Mouse (Mus musculus) forebrain, embryonic 14.5 days (tissue): ENCODE results near the gene Cyct. TPM values are rescaled to one million over a fixed set of nuclear protein-coding genes. Genes with fewer than 3 reads are reported as not detected.

Source experiments
- ATAC-seq: fragments of 200-750 bp; cut with Nextera tagmentation; 2 replicates; pipeline ENCODE4 v1.8.0; 2017; ENCODE audit warnings: mild to moderate bottlenecking, moderate library complexity
- DNase-seq: peaks from one replicate; pipeline ENCODE4 v3.0.0-alpha.2; 2015; ENCODE audit warnings: low spot score
- H3K27ac ChIP-seq: fragments of 300-500 bp; sonication (generic); 2 replicates; pipeline ENCODE4 v1.5.1; 2014; ENCODE audit warnings: low read depth, mild to moderate bottlenecking, control low read depth, low read length, moderate library complexity
- H3K27me3 ChIP-seq: fragments of 300-500 bp; sonication (generic); replicated peaks from 2 replicates; pipeline ENCODE4 v1.6.1; 2014; ENCODE audit warnings: low read length, control low read depth, mixed read lengths; ENCODE audit not compliant: control insufficient read depth, insufficient read depth
- H3K36me3 ChIP-seq: fragments of 300-500 bp; sonication (generic); 2 replicates; pipeline ENCODE4 v1.6.1; 2014; ENCODE audit warnings: low read length, control low read depth; ENCODE audit not compliant: control insufficient read depth, insufficient read depth
- H3K4me1 ChIP-seq: fragments of 300-500 bp; sonication (generic); 2 replicates; pipeline ENCODE4 v1.6.1; 2014; ENCODE audit warnings: antibody characterized with exemption, low read length, control low read depth; ENCODE audit not compliant: control insufficient read depth, insufficient read depth
- H3K4me2 ChIP-seq: fragments of 300-500 bp; sonication (generic); 2 replicates; pipeline ENCODE4 v1.6.1; 2014; ENCODE audit warnings: mild to moderate bottlenecking, control low read depth, low read length
- H3K4me3 ChIP-seq: fragments of 300-500 bp; sonication (generic); 2 replicates; pipeline ENCODE4 v1.5.1; 2014; ENCODE audit warnings: low read depth, low read length, control low read depth
- H3K9ac ChIP-seq: fragments of 300-500 bp; sonication (generic); 2 replicates; pipeline ENCODE4 v1.6.1; 2014; ENCODE audit warnings: mild to moderate bottlenecking, low read length, control low read depth, moderate library complexity
- H3K9me3 ChIP-seq: fragments of 300-500 bp; sonication (generic); replicated peaks from 2 replicates; pipeline ENCODE4 v1.6.1; 2016; ENCODE audit warnings: low read length, control low read depth, mixed read lengths; ENCODE audit not compliant: control insufficient read depth
- WGBS: fragments of 180-500 bp; shearing (Covaris S2); extraction: QIAGEN DNeasy Blood & Tissue Kit; methylation state at CpG from one replicate; pipeline ENCODE4 v1.1.7; 2014; 5-methylcytosine and 5-hydroxymethylcytosine counted together
- polyA plus RNA-seq: library from polyadenylated mRNA; unstranded; fragments of >200 nt; fragmentation: Nextera tagmentation; extraction: Ambion mirVana; gene quantifications from 2 replicates; pipeline ENCODE4 v1.2.1, GENCODE M21; 2014

The Cyct gene
- polyA plus RNA-seq, 1 experiment from 2014 or later: not detected

DNA sequence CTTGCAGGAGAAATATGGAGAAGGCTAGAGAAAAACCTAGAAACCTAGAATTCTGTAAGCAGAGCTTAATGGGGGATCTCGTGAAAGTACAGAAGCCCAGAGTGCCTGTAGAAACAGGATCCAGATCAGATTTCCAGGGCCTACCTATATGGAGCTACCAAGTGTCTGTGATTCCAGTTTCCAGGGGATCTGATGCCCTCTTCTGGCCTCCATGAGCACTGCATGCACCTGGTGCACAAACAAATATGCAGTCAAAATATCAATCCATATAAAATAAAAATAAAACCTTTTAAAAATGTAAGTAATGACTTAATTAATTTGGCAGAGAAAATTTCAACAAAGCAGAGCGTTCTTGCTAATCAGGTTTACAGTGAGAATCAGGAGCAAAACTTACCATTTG lies 1.9 kb upstream of the Cyct start:
- H3K4me3 ChIP-seq: no peak overlapping the region
- no peaks in the 10 kb centered on the region for H3K9me3 ChIP-seq
- no peaks in the 10 kb centered on the region for H3K36me3 ChIP-seq
- DNase-seq (peak; percentile 31), ATAC-seq (no peak)
- no peaks in the 10 kb centered on the region for H3K4me1 ChIP-seq
- H3K4me2 ChIP-seq: no peak overlapping the region
- no peaks in the 10 kb centered on the region for H3K27me3 ChIP-seq
- WGBS: 57% methylated on average over 2 of the region's 2 CpGs
- H3K27ac ChIP-seq: no peak overlapping the region
- H3K9ac ChIP-seq: no peak overlapping the region

- 45% methylated on average over 6 of the region's 6 CpGs for WGBS
- Histone ChIP-seq H3K4me3 (no peak overlapping the region), H3K4me1 (no peaks in the 10 kb centered on the region), H3K27me3 (no peaks in the 10 kb centered on the region), H3K4me2 (no peak overlapping the region), H3K9me3 (no peaks in the 10 kb centered on the region), H3K9ac (no peak overlapping the region), H3K36me3 (no peaks in the 10 kb centered on the region), H3K27ac (no peak overlapping the region)
- ATAC-seq (no peak), DNase-seq (peak; percentile 46)
Measured at GRCm38 (mm10) chr2:76347839-76348238, 12.4 kb downstream of the Cyct start.

- DNase-seq (no peak), ATAC-seq (no peak)
- Histone ChIP-seq H3K27ac (no peak overlapping the region), H3K4me3 (no peak overlapping the region), H3K9me3 (no peaks in the 10 kb centered on the region), H3K4me1 (no peaks in the 10 kb centered on the region), H3K36me3 (no peaks in the 10 kb centered on the region), H3K9ac (no peak overlapping the region), H3K4me2 (no peak overlapping the region), H3K27me3 (no peaks in the 10 kb centered on the region)
- WGBS: 85% methylated on average over 9 of the region's 9 CpGs
Measured at GRCm38 (mm10) chr2:76342146-76342545, 18.1 kb downstream of the Cyct start.

GRCm38 (mm10) chr2:76338215-76339156 lies 21.8 kb downstream of the Cyct start, which contains the start of gene Pde11a:
Pde11a (minus strand) TSS chr2:76338774.
- Histone ChIP-seq H3K27ac (no peak within 1 kb of the TSS), H3K4me1 (no peaks in the 10 kb centered on the region), H3K9me3 (no peaks in the 10 kb centered on the region), H3K4me3 (peak within 1 kb of the TSS; percentile 38), H3K27me3 (no peaks in the 10 kb centered on the region), H3K4me2 (peak within 1 kb of the TSS; percentile 91), H3K36me3 (no peaks in the 10 kb centered on the region), H3K9ac (peak within 1 kb of the TSS; percentile 64)
- DNase-seq: peak; percentile 34
- WGBS: 17% methylated on average over 41 of the region's 41 CpGs
- ATAC-seq: peak; percentile 71

GRCm38 (mm10) chr2:76334596-76334995 lies 25.7 kb downstream of the Cyct start:
- Histone ChIP-seq H3K36me3 (no peaks in the 10 kb centered on the region), H3K4me2 (no peak overlapping the region), H3K9me3 (no peaks in the 10 kb centered on the region), H3K4me3 (no peak overlapping the region), H3K9ac (no peak overlapping the region), H3K27me3 (no peaks in the 10 kb centered on the region), H3K27ac (no peak overlapping the region), H3K4me1 (no peaks in the 10 kb centered on the region)
- peak; percentile 30 for DNase-seq
- WGBS: 81% methylated on average over 5 of the region's 5 CpGs
- ATAC-seq: no peak

GRCm38 (mm10) chr2:76332161-76332805 lies 28.0 kb downstream of the Cyct start:
- 79% methylated on average over 11 of the region's 11 CpGs for WGBS
- no peak overlapping the region for H3K4me3 ChIP-seq

DNA sequence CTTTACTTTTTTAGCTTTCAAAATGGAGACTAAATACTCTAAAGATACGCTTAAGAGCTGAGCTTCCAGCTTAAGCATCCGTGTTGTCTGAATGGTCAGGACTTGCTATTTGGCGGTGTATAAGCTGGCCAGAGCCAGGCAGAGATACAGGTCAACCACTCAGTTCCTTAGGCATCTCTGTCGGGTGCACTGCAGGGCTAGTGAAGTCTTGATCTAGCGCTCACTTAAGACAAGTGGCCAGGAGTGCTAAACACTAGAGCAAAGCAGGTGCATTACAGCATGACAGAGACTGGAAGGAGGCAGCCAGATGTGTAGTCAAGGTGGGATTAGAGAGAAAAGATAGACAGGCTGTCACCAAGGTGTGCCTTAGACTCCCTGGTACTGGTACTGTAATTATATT lies 30.2 kb downstream of the Cyct start:
- no peak overlapping the region for H3K4me2 ChIP-seq
- no peak overlapping the region for H3K9ac ChIP-seq
- no peaks in the 10 kb centered on the region for H3K27me3 ChIP-seq
- no peak overlapping the region for H3K27ac ChIP-seq
- no peaks in the 10 kb centered on the region for H3K9me3 ChIP-seq
- no peaks in the 10 kb centered on the region for H3K4me1 ChIP-seq
- DNase-seq (no peak), ATAC-seq (no peak)
- no peaks in the 10 kb centered on the region for H3K36me3 ChIP-seq
- 91% methylated on average over 5 of the region's 5 CpGs for WGBS
- H3K4me3 ChIP-seq: no peak overlapping the region

More at GRCm38 (mm10) chr2:76332161-76332805, 28.0 kb downstream of the Cyct start:
- Histone ChIP-seq H3K27me3 (no peaks in the 10 kb centered on the region), H3K4me1 (no peaks in the 10 kb centered on the region), H3K9me3 (no peaks in the 10 kb centered on the region), H3K27ac (no peak overlapping the region), H3K9ac (no peak overlapping the region), H3K4me2 (no peak overlapping the region), H3K36me3 (no peaks in the 10 kb centered on the region)
- DNase-seq (no peak), ATAC-seq (no peak)

DNA sequence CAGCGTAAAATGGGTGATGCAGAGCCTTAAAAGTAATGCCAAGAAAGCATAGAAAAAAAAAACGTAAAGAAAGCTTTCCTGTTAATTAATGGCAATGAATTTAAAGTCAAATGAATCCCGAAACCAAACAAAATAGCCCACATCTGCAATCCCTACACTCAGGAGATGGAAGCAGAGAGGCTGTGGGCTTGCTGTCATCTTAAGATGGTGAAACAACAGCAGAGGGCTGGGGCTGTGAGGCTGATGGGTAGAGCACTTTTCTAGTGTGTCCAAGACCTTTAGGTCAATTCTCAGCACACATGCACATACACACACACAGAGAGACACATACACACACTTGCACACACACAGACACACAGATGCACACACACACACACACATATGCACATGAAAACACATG lies 34.1 kb downstream of the Cyct start:
- no peak for DNase-seq
- H3K36me3 ChIP-seq: no peaks in the 10 kb centered on the region
- no peak for ATAC-seq
- H3K4me3 ChIP-seq: no peak overlapping the region
- H3K27ac ChIP-seq: no peak overlapping the region
- WGBS: 90% methylated on average over 3 of the region's 3 CpGs
- no peaks in the 10 kb centered on the region for H3K9me3 ChIP-seq
- no peak overlapping the region for H3K4me2 ChIP-seq
- H3K9ac ChIP-seq: no peak overlapping the region
- H3K4me1 ChIP-seq: no peaks in the 10 kb centered on the region
- no peaks in the 10 kb centered on the region for H3K27me3 ChIP-seq

- Histone ChIP-seq H3K27ac (no peak overlapping the region), H3K9me3 (no peaks in the 10 kb centered on the region), H3K4me2 (no peak overlapping the region), H3K27me3 (no peaks in the 10 kb centered on the region), H3K4me1 (no peaks in the 10 kb centered on the region), H3K36me3 (no peaks in the 10 kb centered on the region), H3K4me3 (no peak overlapping the region), H3K9ac (no peak overlapping the region)
- 80% methylated on average over 5 of the region's 5 CpGs for WGBS
- DNase-seq (no peak), ATAC-seq (no peak)
Measured at GRCm38 (mm10) chr2:76324463-76324862, 35.8 kb downstream of the Cyct start.
